Mouse (Mus musculus): Measurements from ENCODE around the gene Wrap73. TPM values are rescaled to one million over a fixed set of nuclear protein-coding genes. Genes with fewer than 3 reads are reported as not detected.
A peak's percentile ranks its signal among the peaks of the same experiment; 100 is the strongest.

Wrap73 gene
- polyA plus RNA-seq, 1 experiment from 2014 or later = 45.5 TPM

- no peak overlapping the region for H3K4me3 ChIP-seq
- H3K9me3 ChIP-seq = no peaks in the 10 kb centered on the region; the same call in 1 of the 2 replicates
- 0 out of 2 replicates have a peak, but pooled peaks have one; percentile 48 for ATAC-seq (ENCODE audit: low FRiP score, low read depth)
- no peaks in the 10 kb centered on the region for H3K36me3 ChIP-seq
- no peaks in the 10 kb centered on the region for H3K27me3 ChIP-seq
- H3K27ac ChIP-seq (replicated peaks) = no peak overlapping the region; the same call in 1 of the 2 replicates
- 17% methylated on average over 7 of the region's 7 CpGs for WGBS
- H3K4me2 ChIP-seq = no peak overlapping the region
- peaks cover 14% of the 10 kb centered on the region for H3K4me1 ChIP-seq (replicated peaks)
- no peak overlapping the region for H3K9ac ChIP-seq
These were observed 56.3 kb downstream of the Wrap73 start for GRCm38 (mm10) chr4:154198377-154198961.

GRCm38 (mm10) chr4:154201511-154201910 is 59.3 kb downstream of the Wrap73 start:
- no peak overlapping the region for H3K4me3 ChIP-seq
- no peak overlapping the region for H3K9ac ChIP-seq
- peaks cover 14% of the 10 kb centered on the region for H3K4me1 ChIP-seq (replicated peaks)
- no peaks in the 10 kb centered on the region for H3K9me3 ChIP-seq
- no peaks in the 10 kb centered on the region for H3K27me3 ChIP-seq
- ATAC-seq (ENCODE audit: low FRiP score, low read depth) = no peak
- no peaks in the 10 kb centered on the region for H3K36me3 ChIP-seq
- H3K27ac ChIP-seq (replicated peaks) = no peak overlapping the region
- WGBS = 44% methylated on average over 5 of the region's 5 CpGs
- H3K4me2 ChIP-seq = no peak overlapping the region

- 75% methylated on average over 7 of the region's 7 CpGs for WGBS
- Histone ChIP-seq H3K9me3 (no peaks in the 10 kb centered on the region), H3K4me1 (replicated peaks) (0 out of 2 replicates have a peak, but pooled peaks cover 3% of the 10 kb centered on the region), H3K27me3 (no peaks in the 10 kb centered on the region), H3K4me3 (no peak overlapping the region), H3K36me3 (no peaks in the 10 kb centered on the region), H3K27ac (replicated peaks) (no peak overlapping the region), H3K9ac (no peak overlapping the region), H3K4me2 (no peak overlapping the region)
- ATAC-seq (ENCODE audit: low FRiP score, low read depth) = no peak
These were observed 62.4 kb downstream of the Wrap73 start for GRCm38 (mm10) chr4:154204532-154204931.

- H3K36me3 ChIP-seq = no peaks in the 10 kb centered on the region
- no peak for ATAC-seq (ENCODE audit: low FRiP score, low read depth)
- H3K27ac ChIP-seq (replicated peaks) = no peak overlapping the region
- H3K4me1 ChIP-seq (replicated peaks) = 0 out of 2 replicates have a peak, but pooled peaks cover 3% of the 10 kb centered on the region
- WGBS = 77% methylated on average over 5 of the region's 5 CpGs
- H3K4me3 ChIP-seq = no peak overlapping the region
- H3K4me2 ChIP-seq = no peak overlapping the region
- no peaks in the 10 kb centered on the region for H3K27me3 ChIP-seq
- H3K9me3 ChIP-seq = no peaks in the 10 kb centered on the region
- no peak overlapping the region for H3K9ac ChIP-seq
These were observed 63.2 kb downstream of the Wrap73 start for GRCm38 (mm10) chr4:154205392-154205791.

- WGBS = 13% methylated on average over 5 of the region's 5 CpGs
- Histone ChIP-seq H3K4me2 (no peak overlapping the region), H3K36me3 (no peaks in the 10 kb centered on the region), H3K9ac (no peak overlapping the region), H3K27me3 (no peaks in the 10 kb centered on the region), H3K9me3 (no peaks in the 10 kb centered on the region), H3K4me1 (replicated peaks) (no peaks in the 10 kb centered on the region; the same call in 1 of the 2 replicates), H3K27ac (replicated peaks) (no peak overlapping the region), H3K4me3 (no peak overlapping the region)
- ATAC-seq (ENCODE audit: low FRiP score, low read depth) = peak; percentile 55; the same call in 1 of the 2 replicates
These were observed 65.1 kb downstream of the Wrap73 start for GRCm38 (mm10) chr4:154207261-154207660.

- H3K9ac ChIP-seq = no peak overlapping the region
- no peaks in the 10 kb centered on the region for H3K9me3 ChIP-seq
- no peaks in the 10 kb centered on the region for H3K27me3 ChIP-seq
- no peak overlapping the region for H3K4me3 ChIP-seq
- H3K27ac ChIP-seq (replicated peaks) = no peak overlapping the region
- no peak for ATAC-seq (ENCODE audit: low FRiP score, low read depth)
- H3K36me3 ChIP-seq = no peaks in the 10 kb centered on the region
- no peaks in the 10 kb centered on the region; the same call in 1 of the 2 replicates for H3K4me1 ChIP-seq (replicated peaks)
- H3K4me2 ChIP-seq = no peak overlapping the region
- WGBS = 72% methylated on average over 6 of the region's 6 CpGs
These were observed 66.9 kb downstream of the Wrap73 start for GRCm38 (mm10) chr4:154209054-154209453.

- Histone ChIP-seq H3K4me1 (replicated peaks) (no peaks in the 10 kb centered on the region; the same call in 1 of the 2 replicates), H3K9ac (no peak overlapping the region), H3K36me3 (no peaks in the 10 kb centered on the region), H3K27ac (replicated peaks) (no peak overlapping the region), H3K27me3 (no peaks in the 10 kb centered on the region), H3K4me3 (no peak overlapping the region), H3K9me3 (no peaks in the 10 kb centered on the region), H3K4me2 (no peak overlapping the region)
- no peak for ATAC-seq (ENCODE audit: low FRiP score, low read depth)
- 11% methylated on average over 3 of the region's 3 CpGs for WGBS
These were observed 67.7 kb downstream of the Wrap73 start for GRCm38 (mm10) chr4:154209825-154210224.

- Histone ChIP-seq H3K9me3 (no peaks in the 10 kb centered on the region), H3K4me2 (no peak overlapping the region), H3K9ac (no peak overlapping the region), H3K27me3 (no peaks in the 10 kb centered on the region), H3K36me3 (no peaks in the 10 kb centered on the region), H3K4me3 (no peak overlapping the region), H3K4me1 (replicated peaks) (no peaks in the 10 kb centered on the region; the same call in 1 of the 2 replicates), H3K27ac (replicated peaks) (no peak overlapping the region)
- WGBS = 80% methylated on average over 13 of the region's 13 CpGs
- ATAC-seq (ENCODE audit: low FRiP score, low read depth) = no peak
These were observed 69.3 kb downstream of the Wrap73 start for GRCm38 (mm10) chr4:154211459-154211858.

GRCm38 (mm10) chr4:154213586-154213985 is 71.4 kb downstream of the Wrap73 start:
- no peaks in the 10 kb centered on the region for H3K36me3 ChIP-seq
- H3K4me1 ChIP-seq (replicated peaks) = no peaks in the 10 kb centered on the region; the same call in 1 of the 2 replicates
- no peak for ATAC-seq (ENCODE audit: low FRiP score, low read depth)
- no peak overlapping the region for H3K27ac ChIP-seq (replicated peaks)
- H3K27me3 ChIP-seq = no peaks in the 10 kb centered on the region
- WGBS = 75% methylated on average over 7 of the region's 7 CpGs
- no peak overlapping the region for H3K4me3 ChIP-seq
- H3K9me3 ChIP-seq = no peaks in the 10 kb centered on the region
- no peak overlapping the region for H3K9ac ChIP-seq
- H3K4me2 ChIP-seq = no peak overlapping the region

GRCm38 (mm10) chr4:154214075-154214474 is 71.9 kb downstream of the Wrap73 start:
- Histone ChIP-seq H3K27ac (replicated peaks) (no peak overlapping the region), H3K4me2 (no peak overlapping the region), H3K9ac (no peak overlapping the region), H3K4me3 (no peak overlapping the region), H3K9me3 (no peaks in the 10 kb centered on the region), H3K27me3 (no peaks in the 10 kb centered on the region), H3K4me1 (replicated peaks) (no peaks in the 10 kb centered on the region; the same call in 1 of the 2 replicates), H3K36me3 (no peaks in the 10 kb centered on the region)
- no peak for ATAC-seq (ENCODE audit: low FRiP score, low read depth)
- 24% methylated on average over 5 of the region's 5 CpGs for WGBS
